Mouse (Mus musculus): Measurements from ENCODE around the gene Pccb.

DNA sequence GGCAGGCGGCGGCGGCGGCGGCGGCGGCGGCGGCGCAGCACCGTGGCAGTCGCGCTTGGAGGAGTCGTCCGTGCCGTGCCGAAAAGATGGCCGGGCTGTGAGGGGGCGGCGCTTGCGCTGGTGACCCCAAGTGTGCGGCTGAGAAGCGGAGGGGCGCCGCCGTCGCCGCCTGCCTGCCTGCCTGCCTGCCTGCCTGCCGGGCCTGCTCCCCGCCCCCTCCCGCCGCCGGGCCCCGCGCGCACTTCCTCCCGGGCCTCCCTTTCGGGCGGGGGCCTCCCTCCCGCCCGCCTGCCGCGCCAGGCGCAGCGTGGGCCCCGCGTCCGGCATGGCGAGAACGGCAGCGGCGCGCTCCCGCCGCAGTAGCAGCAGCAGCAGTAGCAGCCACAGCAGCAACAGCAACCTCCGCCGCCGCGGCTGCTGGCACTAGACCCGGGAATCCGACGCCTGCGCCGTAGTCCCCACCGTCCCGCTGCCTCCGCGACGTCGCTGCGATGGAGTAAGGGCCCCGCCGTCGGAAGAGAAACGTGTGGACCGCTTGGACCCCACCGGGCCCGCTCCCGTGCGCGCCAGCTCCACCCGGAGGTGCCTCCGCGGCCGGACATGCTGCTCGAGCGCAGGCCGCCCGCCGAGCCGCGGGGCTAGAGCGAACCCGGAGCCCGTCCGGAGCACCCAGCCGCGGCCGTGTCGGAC, 39.8 kb upstream of the Pccb start:
- TF ChIP-seq POLR2A (IDR thresholded peaks at IDR 0.05; ENCODE audit: insufficient read depth, low read depth, low read length), result 0 out of 2 replicates have a peak, but pooled peaks have one; percentile 34
- TF ChIP-seq CTCF (IDR thresholded peaks at IDR 0.05), result no peak

Data from heart, adult 2 months (tissue).